Mouse (Mus musculus) midbrain, postnatal 0 days (tissue): ENCODE measurements around the gene 4931406C07Rik. TPM values are rescaled to one million over a fixed set of nuclear protein-coding genes. Genes with fewer than 3 reads are reported as not detected.

ENCODE experiments used
- ATAC-seq: fragments of 200-750 bp; cut with Nextera tagmentation; 2 replicates; pipeline ENCODE4 v1.8.0; 2017; ENCODE audit warnings: moderate number of reproducible peaks, mild to moderate bottlenecking, moderate TSS enrichment, moderate library complexity; ENCODE audit not compliant: low FRiP score
- DNase-seq: peaks from one replicate; pipeline ENCODE4 v3.0.0-alpha.2; 2015; ENCODE audit warnings: low spot score
- H3K27ac ChIP-seq: fragments of 300-500 bp; sonication (generic); 2 replicates; pipeline ENCODE4 v1.5.1; 2014; ENCODE audit warnings: low read depth, mild to moderate bottlenecking, low read length, mixed read lengths
- H3K27me3 ChIP-seq: fragments of 300-500 bp; sonication (generic); 2 replicates; pipeline ENCODE4 v1.6.1; 2014; ENCODE audit warnings: low read length, control low read depth, mixed read lengths; ENCODE audit not compliant: insufficient read depth
- H3K36me3 ChIP-seq: fragments of 300-500 bp; sonication (generic); 2 replicates; pipeline ENCODE4 v1.6.1; 2014; ENCODE audit warnings: low read length, control low read depth, mixed read lengths; ENCODE audit not compliant: insufficient read depth
- H3K4me1 ChIP-seq: fragments of 300-500 bp; sonication (generic); 2 replicates; pipeline ENCODE4 v1.6.1; 2014; ENCODE audit warnings: mild to moderate bottlenecking, control low read depth, antibody characterized with exemption, low read length, mixed read lengths; ENCODE audit not compliant: insufficient read depth
- H3K4me2 ChIP-seq: fragments of 300-500 bp; sonication (generic); 2 replicates; pipeline ENCODE4 v1.6.1; 2014; ENCODE audit warnings: low read depth, mild to moderate bottlenecking, low read length, mixed read lengths; ENCODE audit not compliant: poor library complexity, severe bottlenecking
- H3K4me3 ChIP-seq: fragments of 300-500 bp; sonication (generic); 2 replicates; pipeline ENCODE4 v1.5.1; 2014; ENCODE audit warnings: low read depth, mild to moderate bottlenecking, low read length, moderate library complexity
- H3K9ac ChIP-seq: fragments of 300-500 bp; sonication (generic); replicated peaks from 2 replicates; pipeline ENCODE4 v1.6.1; 2014; ENCODE audit warnings: mild to moderate bottlenecking, low read length, moderate library complexity, mixed read lengths; ENCODE audit not compliant: poor library complexity, severe bottlenecking
- H3K9me3 ChIP-seq: fragments of 300-500 bp; sonication (generic); 2 replicates; pipeline ENCODE4 v1.6.1; 2016; ENCODE audit warnings: low read length, control low read depth
- CTCF ChIP-seq: IDR thresholded peaks from 2 replicates; pipeline ENCODE4 v1.5.1; 2016; ENCODE audit warnings: antibody characterized with exemption, mild to moderate bottlenecking
- WGBS: fragments of 180-500 bp; shearing (Covaris S2); extraction: QIAGEN DNeasy Blood & Tissue Kit; methylation state at CpG from one replicate; pipeline ENCODE4 v1.1.7; 2014; 5-methylcytosine and 5-hydroxymethylcytosine counted together
- microRNA-seq: library from miRNA; unstranded; fragments of <30 nt; microRNA quantifications from one replicate; pipeline ENCODE4, GENCODE M21; 2016; ENCODE audit warnings: borderline number of aligned reads
- polyA plus RNA-seq: library from polyadenylated mRNA; unstranded; fragments of >200 nt; fragmentation: Nextera tagmentation; extraction: Ambion mirVana; gene quantifications from 2 replicates; pipeline ENCODE4 v1.2.1, GENCODE M21; 2015
- total RNA-seq: library from RNA; depleted of rRNA; stranded (reverse); fragments of >200 nt; gene quantifications from 2 replicates; pipeline ENCODE4 v1.2.3, GENCODE M21; 2014; rRNA removed

4931406C07Rik gene
- total and polyA plus RNA-seq, 2 experiments from 2014 or later: 14.8 to 16.4 TPM

DNA sequence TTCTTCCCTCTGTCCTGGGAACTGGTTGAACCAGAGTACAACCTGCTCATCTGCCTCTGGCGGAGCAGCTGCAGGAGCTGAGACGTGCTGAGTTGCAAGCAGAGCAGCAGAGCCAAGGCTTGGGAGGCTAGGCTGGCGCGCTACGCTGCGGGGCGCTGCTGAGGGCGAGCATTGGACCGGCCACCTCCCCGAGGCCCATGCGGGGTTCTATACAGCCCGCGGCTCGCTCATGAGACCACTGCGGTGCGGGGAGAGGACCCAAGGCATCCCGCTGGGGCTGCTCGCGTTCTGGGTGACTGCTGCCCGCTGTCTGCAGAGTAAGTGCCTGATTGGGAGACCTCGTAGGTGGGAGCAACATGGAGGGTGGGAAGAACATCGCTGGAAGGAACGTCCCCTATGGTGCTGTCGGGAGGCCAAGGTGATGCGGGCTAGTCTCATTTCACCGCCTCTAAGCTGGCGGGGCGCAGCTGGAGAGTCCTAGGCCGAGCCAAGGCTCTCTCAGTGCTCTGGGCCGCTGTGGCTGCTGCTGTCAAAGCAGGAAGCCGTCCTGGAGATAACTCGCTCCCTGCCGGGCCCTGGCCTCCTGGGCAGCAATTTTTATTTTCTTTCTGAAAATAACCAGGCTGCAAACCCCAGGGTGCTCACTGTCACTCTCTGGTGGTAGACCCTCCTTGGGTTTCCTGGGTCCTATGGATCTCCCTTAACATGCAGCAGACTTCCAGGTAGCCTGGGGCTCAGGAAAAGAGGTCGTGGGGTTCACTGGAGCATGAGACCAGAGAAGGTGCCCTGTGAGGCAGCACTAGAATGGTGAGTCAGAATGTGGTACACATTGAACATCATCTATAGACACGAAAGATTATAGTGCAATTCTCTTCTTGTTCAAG, 67.0 kb downstream of the 4931406C07Rik start, which contains the start of gene Vstm5:
Gene Vstm5, plus strand, starts transcription at position 4 of the 884 bp plus-strand sequence.
- H3K27me3 ChIP-seq: no peaks in the 10 kb centered on the region
- no peaks in the 10 kb centered on the region for H3K9me3 ChIP-seq
- no peaks in the 10 kb centered on the region for H3K36me3 ChIP-seq
- WGBS: 5% methylated on average over 35 of the region's 35 CpGs
- peak within 1 kb of the TSS; percentile 68 for H3K4me2 ChIP-seq
- H3K4me1 ChIP-seq: no peaks in the 10 kb centered on the region; the same call in 1 of the 2 replicates
- TF ChIP-seq CTCF: peak; percentile 64
- ATAC-seq (peak; percentile 92), DNase-seq (peak; percentile 72)
- peak within 1 kb of the TSS; percentile 74 for H3K27ac ChIP-seq
- H3K4me3 ChIP-seq: peak within 1 kb of the TSS; percentile 55
- H3K9ac ChIP-seq: peak within 1 kb of the TSS; percentile 62

DNA sequence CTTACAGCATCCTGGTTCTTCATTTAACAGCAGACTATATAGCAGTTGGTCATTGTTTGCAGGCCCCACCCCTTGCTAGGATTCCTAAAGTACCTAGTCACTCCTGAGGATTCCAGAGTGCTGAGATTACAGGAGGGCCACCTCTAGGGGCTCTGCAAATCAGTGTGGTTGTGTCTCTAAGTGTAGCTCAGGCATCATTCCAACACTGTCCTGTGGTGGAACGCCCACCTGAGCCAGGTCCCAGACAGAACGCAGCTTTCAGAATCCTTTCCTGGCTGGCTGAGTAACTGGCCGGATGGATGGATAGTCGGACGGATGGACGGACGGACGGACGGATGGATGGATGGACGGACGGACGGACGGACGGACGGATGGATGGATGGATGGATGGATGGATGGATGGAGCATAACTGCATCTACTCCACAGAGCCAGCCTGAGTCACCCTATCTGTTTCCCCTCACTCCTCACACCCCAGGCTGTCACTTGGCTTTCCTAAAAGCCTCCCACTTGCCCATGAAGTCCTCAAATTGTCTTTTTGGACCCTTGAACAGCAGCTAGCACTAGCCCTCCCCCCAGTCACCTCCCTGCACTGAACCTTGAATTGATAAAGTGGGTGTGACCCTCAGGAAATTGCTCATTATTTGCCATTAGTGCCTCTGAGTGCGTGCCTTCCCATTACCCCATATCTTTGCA, 67.8 kb downstream of the 4931406C07Rik start:
- DNase-seq: peak; percentile 5

GRCm38 (mm10) chr9:15237516-15238296, 68.5 kb downstream of the 4931406C07Rik start:
- Histone ChIP-seq H3K27me3 (no peaks in the 10 kb centered on the region), H3K4me1 (no peaks in the 10 kb centered on the region; the same call in 1 of the 2 replicates), H3K27ac (no peak overlapping the region), H3K9me3 (no peaks in the 10 kb centered on the region), H3K4me2 (peak overlapping the region; percentile 68), H3K36me3 (no peaks in the 10 kb centered on the region), H3K4me3 (no peak overlapping the region), H3K9ac (peak overlapping the region; percentile 62; the same call in 1 of the 2 replicates)
- 51% methylated on average over 14 of the region's 14 CpGs for WGBS
- ATAC-seq: no peak
- DNase-seq: no peak
- TF ChIP-seq CTCF: no peak

More for the DNA sequence above, 67.8 kb downstream of the 4931406C07Rik start:
- TF ChIP-seq CTCF: peak; percentile 4; the same call in 1 of the 2 replicates
- H3K9ac ChIP-seq: peak overlapping the region; percentile 62
- peak; percentile 26 for ATAC-seq
- no peaks in the 10 kb centered on the region for H3K36me3 ChIP-seq
- peak overlapping the region; percentile 74 for H3K27ac ChIP-seq
- peak overlapping the region; percentile 68 for H3K4me2 ChIP-seq
- no peaks in the 10 kb centered on the region; the same call in 1 of the 2 replicates for H3K4me1 ChIP-seq
- no peaks in the 10 kb centered on the region for H3K27me3 ChIP-seq
- WGBS: 69% methylated on average over 16 of the region's 16 CpGs
- no peaks in the 10 kb centered on the region for H3K9me3 ChIP-seq
- peak overlapping the region; percentile 55 for H3K4me3 ChIP-seq

GRCm38 (mm10) chr9:15235986-15236385, 70.3 kb downstream of the 4931406C07Rik start:
- no peak overlapping the region for H3K9ac ChIP-seq
- no peaks in the 10 kb centered on the region; the same call in 1 of the 2 replicates for H3K4me1 ChIP-seq
- H3K27me3 ChIP-seq: no peaks in the 10 kb centered on the region
- 67% methylated on average over 3 of the region's 3 CpGs for WGBS
- H3K9me3 ChIP-seq: no peaks in the 10 kb centered on the region
- no peak for DNase-seq
- H3K27ac ChIP-seq: no peak overlapping the region
- no peak for ATAC-seq
- H3K36me3 ChIP-seq: no peaks in the 10 kb centered on the region
- no peak overlapping the region for H3K4me3 ChIP-seq
- no peak for TF ChIP-seq CTCF
- H3K4me2 ChIP-seq: no peak overlapping the region

DNA sequence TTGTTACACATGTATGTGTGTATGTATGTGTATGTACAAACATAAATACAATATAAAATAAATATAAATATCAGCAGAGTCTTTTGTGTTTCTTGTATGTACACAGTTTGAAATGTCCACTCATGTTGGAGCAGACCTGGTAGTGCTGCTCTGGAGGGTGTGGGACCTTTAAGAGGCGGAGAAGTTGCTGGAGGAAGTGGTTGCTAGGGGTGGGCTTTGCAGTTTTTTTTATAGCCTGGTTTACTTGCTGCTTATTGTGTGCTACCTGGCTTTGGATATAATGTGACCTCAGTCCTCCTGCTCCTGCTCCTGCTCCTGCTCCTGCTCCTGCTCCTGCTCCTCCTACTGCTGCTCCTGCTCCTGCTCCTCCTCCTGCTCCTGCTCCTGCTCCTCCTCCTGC, 72.6 kb downstream of the 4931406C07Rik start:
- H3K9ac ChIP-seq: no peak overlapping the region
- ATAC-seq (no peak), DNase-seq (no peak)
- no peaks in the 10 kb centered on the region for H3K9me3 ChIP-seq
- H3K27me3 ChIP-seq: no peaks in the 10 kb centered on the region
- no peaks in the 10 kb centered on the region for H3K36me3 ChIP-seq
- H3K4me1 ChIP-seq: no peaks in the 10 kb centered on the region; the same call in 1 of the 2 replicates
- H3K4me2 ChIP-seq: no peak overlapping the region
- 88% methylated on average over 1 of the region's 1 CpGs for WGBS
- no peak for TF ChIP-seq CTCF
- H3K4me3 ChIP-seq: no peak overlapping the region
- no peak overlapping the region for H3K27ac ChIP-seq

Small RNA genes within 50 kb of the gene (microRNA-seq; reads per million reads assigned to microRNA genes)
- gene Gm49349 (not detected), gene mmu-mir-7650 (not detected)

Other genes with a start within 250 kb of the 4931406C07Rik start
- gene Hephl1, start 194.3 kb downstream of the 4931406C07Rik start, total RNA-seq: 0.14 and 0.16 TPM in 2 replicates
- gene Hephl1, start 194.3 kb downstream of the 4931406C07Rik start, polyA plus RNA-seq: 0.05 TPM in 2 replicates
- gene Vstm5, start 67.4 kb downstream of the 4931406C07Rik start, total RNA-seq: 37.4 and 43.4 TPM in 2 replicates
- gene Vstm5, start 67.4 kb downstream of the 4931406C07Rik start, polyA plus RNA-seq: 30.6 and 37.2 TPM in 2 replicates
- 28.6 and 28.8 TPM in 2 replicates for gene Med17, start 26.5 kb downstream of the 4931406C07Rik start, total RNA-seq
- gene Med17, start 26.5 kb downstream of the 4931406C07Rik start, polyA plus RNA-seq: 19.4 and 24.6 TPM in 2 replicates
- gene Taf1d, start 234 bp downstream of the 4931406C07Rik start, total RNA-seq: 46.0 and 50.1 TPM in 2 replicates
- 45.5 and 49.1 TPM in 2 replicates for gene Taf1d, start 234 bp downstream of the 4931406C07Rik start, polyA plus RNA-seq
- 17.8 and 30.6 TPM in 2 replicates for gene Cep295, start 51.3 kb upstream of the 4931406C07Rik start, total RNA-seq
- 8.9 and 11.2 TPM in 2 replicates for gene Cep295, start 51.3 kb upstream of the 4931406C07Rik start, polyA plus RNA-seq
- 3.5 and 5.0 TPM in 2 replicates for gene Smco4, start 187.0 kb upstream of the 4931406C07Rik start, total RNA-seq
- gene Smco4, start 187.0 kb upstream of the 4931406C07Rik start, polyA plus RNA-seq: 0.38 and 0.42 TPM in 2 replicates